Mouse (Mus musculus) midbrain, embryonic 15.5 days (tissue): Measurements from ENCODE around the gene Rps6kc1. TPM values are rescaled to one million over a fixed set of nuclear protein-coding genes. Genes with fewer than 3 reads are reported as not detected.
A peak's percentile ranks its signal among the peaks of the same experiment; 100 is the strongest.

Source experiments
- ATAC-seq: fragments of 200-750 bp; cut with Nextera tagmentation; replicated peaks from 2 replicates; pipeline ENCODE4 v1.8.0; 2017; ENCODE audit warnings: moderate TSS enrichment
- H3K27ac ChIP-seq: fragments of 300-500 bp; sonication (generic); 2 replicates; pipeline ENCODE4 v1.5.1; 2015; ENCODE audit warnings: mild to moderate bottlenecking, inconsistent platforms
- H3K27me3 ChIP-seq: fragments of 300-500 bp; sonication (generic); replicated peaks from 2 replicates; pipeline ENCODE4 v1.6.1; 2015; ENCODE audit warnings: inconsistent platforms
- H3K36me3 ChIP-seq: fragments of 300-500 bp; sonication (generic); replicated peaks from 2 replicates; pipeline ENCODE4 v1.6.1; 2015; ENCODE audit warnings: inconsistent platforms
- H3K4me1 ChIP-seq: fragments of 300-500 bp; sonication (generic); 2 replicates; pipeline ENCODE4 v1.6.1; 2015; ENCODE audit warnings: inconsistent platforms
- H3K4me2 ChIP-seq: fragments of 300-500 bp; sonication (generic); 2 replicates; pipeline ENCODE4 v1.6.1; 2015; ENCODE audit warnings: inconsistent platforms, mild to moderate bottlenecking, moderate library complexity
- H3K4me3 ChIP-seq: fragments of 300-500 bp; sonication (generic); 2 replicates; pipeline ENCODE4 v1.5.1; 2015; ENCODE audit warnings: mild to moderate bottlenecking, inconsistent platforms
- H3K9ac ChIP-seq: fragments of 300-500 bp; sonication (generic); 2 replicates; pipeline ENCODE4 v1.6.1; 2015; ENCODE audit warnings: mild to moderate bottlenecking, inconsistent platforms
- H3K9me3 ChIP-seq: fragments of 300-500 bp; sonication (generic); 2 replicates; pipeline ENCODE4 v1.6.1; 2016; ENCODE audit warnings: inconsistent platforms
- WGBS: fragments of 180-500 bp; shearing (Covaris S2); methylation state at CpG from one replicate; pipeline ENCODE4 v1.1.7; 2015; ENCODE audit warnings: mixed read lengths; 5-methylcytosine and 5-hydroxymethylcytosine counted together
- polyA plus RNA-seq: library from polyadenylated mRNA; unstranded; fragments of >200 nt; fragmentation: Nextera tagmentation; extraction: Ambion mirVana; gene quantifications from 2 replicates; pipeline ENCODE4 v1.2.1, GENCODE M21; 2015

Rps6kc1 gene
- polyA plus RNA-seq, 1 experiment from 2014 or later = 36.9 TPM

DNA sequence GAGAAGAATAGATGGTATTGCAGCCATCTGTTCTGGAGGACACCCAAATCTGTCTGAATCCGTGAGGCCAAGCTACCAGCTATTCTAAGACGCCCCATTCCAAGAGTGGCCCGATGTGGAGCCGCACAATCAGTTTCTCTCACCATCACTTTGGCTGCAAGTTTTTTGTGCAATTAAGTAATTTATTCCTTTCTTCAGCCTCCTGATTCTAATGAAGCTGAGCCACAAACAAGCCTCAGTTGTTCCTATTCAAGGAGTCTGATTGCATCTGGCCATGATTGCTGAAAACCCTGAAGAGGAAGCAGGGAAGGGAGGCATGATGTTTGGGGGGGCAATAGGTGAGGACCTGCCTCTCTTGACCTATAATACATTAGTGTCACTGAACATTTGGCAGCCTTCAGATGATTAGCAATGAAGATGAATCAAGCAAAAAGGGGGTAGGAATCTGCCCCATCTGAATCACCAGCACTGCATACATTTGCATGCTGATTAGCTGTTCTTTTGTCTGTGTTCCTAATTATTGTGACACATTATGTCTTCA is 183.4 kb downstream of the Rps6kc1 start:
- Histone ChIP-seq H3K4me2 (no peak overlapping the region), H3K9ac (no peak overlapping the region), H3K27ac (peak overlapping the region; percentile 56; the same call in 1 of the 2 replicates), H3K4me3 (no peak overlapping the region), H3K27me3 (no peaks in the 10 kb centered on the region), H3K9me3 (no peaks in the 10 kb centered on the region), H3K4me1 (peaks cover 27% of the 10 kb centered on the region), H3K36me3 (no peaks in the 10 kb centered on the region)
- WGBS = 28% methylated on average over 4 of the region's 4 CpGs
- peak; percentile 40; the same call in 1 of the 2 replicates for ATAC-seq

DNA sequence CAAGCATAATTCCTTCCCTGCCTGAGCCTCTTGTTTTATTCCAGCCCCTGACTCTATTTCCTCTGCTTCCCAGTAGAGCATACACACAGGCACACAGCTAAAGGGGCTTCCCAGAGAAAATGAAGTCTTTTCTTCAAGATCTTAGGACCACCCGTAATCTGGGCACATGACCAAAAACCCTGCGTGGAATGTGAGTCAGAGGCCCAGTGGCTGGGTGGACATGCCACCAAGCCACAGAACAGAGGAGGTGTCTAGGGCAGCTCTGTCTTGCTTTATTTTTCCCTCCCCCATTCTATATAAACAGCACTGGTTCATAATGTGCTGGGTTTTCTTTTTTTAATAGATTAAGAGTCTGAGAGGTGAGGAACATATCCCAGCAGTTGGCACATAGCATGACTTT is 184.2 kb downstream of the Rps6kc1 start:
- no peaks in the 10 kb centered on the region for H3K27me3 ChIP-seq
- H3K9ac ChIP-seq = no peak overlapping the region
- H3K4me2 ChIP-seq = no peak overlapping the region
- H3K9me3 ChIP-seq = no peaks in the 10 kb centered on the region
- H3K27ac ChIP-seq = peak overlapping the region; percentile 56; the same call in 1 of the 2 replicates
- no peak for ATAC-seq
- WGBS = 52% methylated on average over 2 of the region's 2 CpGs
- no peaks in the 10 kb centered on the region for H3K36me3 ChIP-seq
- no peak overlapping the region for H3K4me3 ChIP-seq
- peaks cover 27% of the 10 kb centered on the region for H3K4me1 ChIP-seq

DNA sequence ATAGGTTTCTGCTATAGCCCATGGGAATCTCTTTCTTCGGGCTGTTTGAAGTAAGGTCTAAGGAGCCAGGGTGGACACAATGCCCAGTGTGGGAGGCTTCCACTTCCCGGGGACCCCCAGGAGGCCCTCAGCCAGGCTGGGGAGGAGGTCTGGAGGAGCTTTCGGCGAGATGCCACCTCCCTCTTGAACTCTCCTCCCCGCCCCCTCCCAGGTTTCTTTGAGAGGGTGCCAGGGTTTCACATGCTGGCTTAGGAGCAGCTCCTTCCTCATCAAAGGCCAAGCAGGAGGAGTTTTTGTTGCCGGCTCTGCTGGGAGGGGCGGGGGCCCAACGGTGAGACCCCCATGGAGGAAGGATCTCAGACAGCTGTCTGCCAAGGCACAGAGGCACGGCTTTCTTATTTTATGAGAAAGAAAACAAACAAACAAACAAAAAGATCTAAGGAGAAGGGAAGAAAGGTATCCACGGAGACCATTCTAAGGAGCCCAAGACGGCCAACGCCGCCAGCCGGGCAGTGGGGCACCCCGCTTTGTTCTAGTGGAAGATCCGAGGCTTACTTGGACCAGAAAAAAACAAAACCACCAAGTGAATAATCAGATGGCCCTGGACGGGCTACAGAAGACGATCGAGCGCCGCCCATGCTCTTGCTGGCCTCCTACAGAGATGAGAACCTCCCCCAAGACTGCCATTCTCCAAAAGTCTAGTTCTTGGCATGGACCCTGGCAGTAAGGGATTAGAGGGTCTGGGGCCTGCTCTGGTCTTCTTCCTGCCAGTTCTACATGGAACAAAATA is 186.8 kb downstream of the Rps6kc1 start:
- 13% methylated on average over 21 of the region's 21 CpGs for WGBS
- H3K4me2 ChIP-seq = no peak overlapping the region
- peaks cover 25% of the 10 kb centered on the region for H3K4me1 ChIP-seq
- no peaks in the 10 kb centered on the region for H3K27me3 ChIP-seq
- no peak overlapping the region for H3K9ac ChIP-seq
- no peaks in the 10 kb centered on the region for H3K9me3 ChIP-seq
- ATAC-seq = peak; percentile 43
- H3K27ac ChIP-seq = peak overlapping the region; percentile 26; the same call in 1 of the 2 replicates
- H3K36me3 ChIP-seq = no peaks in the 10 kb centered on the region
- no peak overlapping the region for H3K4me3 ChIP-seq

DNA sequence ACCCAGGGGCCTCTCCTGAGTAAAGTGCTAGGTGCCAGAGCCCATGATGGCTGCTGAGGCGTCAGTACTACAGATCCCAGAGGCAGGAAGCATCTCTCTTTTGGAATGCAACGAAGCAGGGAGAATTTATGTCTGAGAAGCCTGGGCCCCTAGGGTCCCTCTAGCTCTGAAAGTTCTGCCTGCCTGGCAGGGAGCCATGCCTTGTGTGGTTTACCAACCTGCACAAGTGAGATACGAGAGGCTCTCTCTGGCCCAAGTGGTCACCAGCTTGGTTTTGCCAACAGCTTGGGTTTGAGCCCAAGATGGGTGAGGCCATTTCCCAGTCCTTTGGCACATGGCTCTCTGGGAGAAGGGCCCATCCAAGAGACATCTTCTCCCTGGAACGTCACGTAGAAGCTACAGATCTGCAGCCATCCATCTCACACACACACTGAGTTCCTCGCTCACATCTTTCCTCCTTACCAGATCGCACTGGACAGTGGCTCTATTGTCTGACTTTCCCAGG is 187.6 kb downstream of the Rps6kc1 start:
- H3K36me3 ChIP-seq = no peaks in the 10 kb centered on the region
- H3K27ac ChIP-seq = 0 out of 2 replicates have a peak overlapping the region, but pooled peaks have one; percentile 26
- H3K9me3 ChIP-seq = no peaks in the 10 kb centered on the region
- no peak overlapping the region for H3K9ac ChIP-seq
- no peak for ATAC-seq
- H3K27me3 ChIP-seq = no peaks in the 10 kb centered on the region
- peaks cover 18% of the 10 kb centered on the region for H3K4me1 ChIP-seq
- no peak overlapping the region for H3K4me2 ChIP-seq
- 63% methylated on average over 7 of the region's 7 CpGs for WGBS
- no peak overlapping the region for H3K4me3 ChIP-seq

DNA sequence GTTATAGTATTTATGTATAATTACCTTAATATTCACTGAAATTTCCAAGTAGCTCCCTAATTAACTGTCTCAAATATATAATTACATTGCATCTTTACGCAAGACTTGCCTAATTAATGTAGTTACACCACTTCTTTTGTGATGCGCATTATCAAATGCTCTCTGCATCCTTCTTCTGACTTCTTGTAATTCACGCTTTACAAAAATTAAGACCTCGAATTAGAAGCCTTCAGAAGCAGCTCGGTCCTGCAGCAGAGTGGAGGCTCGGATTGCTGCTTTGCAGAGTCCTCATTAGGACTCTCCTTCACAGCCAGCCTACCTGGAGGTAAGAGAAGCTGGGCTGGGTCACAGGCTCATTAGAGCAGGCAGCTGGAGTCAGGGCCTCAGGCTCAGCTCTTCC is 197.7 kb downstream of the Rps6kc1 start:
- ATAC-seq = no peak
- 55% methylated on average over 6 of the region's 6 CpGs for WGBS

DNA sequence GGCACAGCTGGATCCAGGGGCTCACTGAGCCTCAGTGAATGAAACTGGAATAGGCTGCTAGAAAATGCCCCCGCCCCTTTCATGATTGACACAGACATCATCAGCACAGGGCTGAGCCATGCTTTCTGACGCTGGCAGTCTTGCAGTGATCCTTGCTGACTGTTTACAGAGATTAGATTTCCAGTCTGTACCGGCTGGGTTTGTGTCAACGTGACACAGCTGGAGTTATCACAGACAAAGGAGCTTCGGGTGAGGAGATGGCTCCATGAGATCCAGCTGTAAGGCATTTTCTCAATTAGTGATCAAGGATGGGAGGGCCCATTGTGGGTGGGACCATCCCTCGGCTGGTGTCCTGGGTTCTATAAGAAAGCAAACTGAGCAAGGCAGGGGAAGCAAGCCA is 214.0 kb downstream of the Rps6kc1 start:
- Histone ChIP-seq H3K9me3 (no peaks in the 10 kb centered on the region), H3K27ac (no peak overlapping the region), H3K9ac (no peak overlapping the region), H3K4me3 (no peak overlapping the region), H3K27me3 (no peaks in the 10 kb centered on the region), H3K4me1 (no peaks in the 10 kb centered on the region), H3K4me2 (no peak overlapping the region), H3K36me3 (no peaks in the 10 kb centered on the region)
- ATAC-seq = no peak
- 25% methylated on average over 6 of the region's 6 CpGs for WGBS

More for the DNA sequence above, 197.7 kb downstream of the Rps6kc1 start:
- Histone ChIP-seq H3K9ac (no peak overlapping the region), H3K27ac (no peak overlapping the region), H3K27me3 (no peaks in the 10 kb centered on the region), H3K4me2 (no peak overlapping the region), H3K4me3 (no peak overlapping the region), H3K4me1 (0 out of 2 replicates have a peak, but pooled peaks cover 3% of the 10 kb centered on the region), H3K9me3 (no peaks in the 10 kb centered on the region), H3K36me3 (no peaks in the 10 kb centered on the region)

DNA sequence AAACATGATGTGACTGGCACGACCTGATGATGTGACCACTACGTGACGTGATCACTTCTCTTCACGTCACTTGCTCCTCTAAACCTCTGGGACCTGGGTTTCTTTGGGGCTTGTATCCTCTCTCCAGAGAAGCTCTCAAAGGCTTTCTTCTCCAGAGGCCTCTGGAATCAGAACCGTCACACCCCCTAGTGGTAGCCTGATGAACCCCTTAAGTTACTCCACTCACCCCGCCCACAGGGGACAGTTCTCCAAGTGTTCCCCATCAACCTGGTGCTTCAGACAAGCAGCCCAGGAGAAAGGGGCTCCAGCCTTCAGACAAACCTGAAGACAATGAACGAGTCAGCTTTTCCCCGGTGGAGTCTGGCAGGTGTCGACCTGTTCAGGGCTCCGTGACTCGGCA is 216.0 kb downstream of the Rps6kc1 start:
- Histone ChIP-seq H3K27me3 (no peaks in the 10 kb centered on the region), H3K9ac (no peak overlapping the region), H3K9me3 (no peaks in the 10 kb centered on the region), H3K27ac (no peak overlapping the region), H3K4me3 (no peak overlapping the region), H3K4me1 (peaks cover 5% of the 10 kb centered on the region), H3K36me3 (no peaks in the 10 kb centered on the region), H3K4me2 (no peak overlapping the region)
- 70% methylated on average over 11 of the region's 11 CpGs for WGBS
- no peak for ATAC-seq

DNA sequence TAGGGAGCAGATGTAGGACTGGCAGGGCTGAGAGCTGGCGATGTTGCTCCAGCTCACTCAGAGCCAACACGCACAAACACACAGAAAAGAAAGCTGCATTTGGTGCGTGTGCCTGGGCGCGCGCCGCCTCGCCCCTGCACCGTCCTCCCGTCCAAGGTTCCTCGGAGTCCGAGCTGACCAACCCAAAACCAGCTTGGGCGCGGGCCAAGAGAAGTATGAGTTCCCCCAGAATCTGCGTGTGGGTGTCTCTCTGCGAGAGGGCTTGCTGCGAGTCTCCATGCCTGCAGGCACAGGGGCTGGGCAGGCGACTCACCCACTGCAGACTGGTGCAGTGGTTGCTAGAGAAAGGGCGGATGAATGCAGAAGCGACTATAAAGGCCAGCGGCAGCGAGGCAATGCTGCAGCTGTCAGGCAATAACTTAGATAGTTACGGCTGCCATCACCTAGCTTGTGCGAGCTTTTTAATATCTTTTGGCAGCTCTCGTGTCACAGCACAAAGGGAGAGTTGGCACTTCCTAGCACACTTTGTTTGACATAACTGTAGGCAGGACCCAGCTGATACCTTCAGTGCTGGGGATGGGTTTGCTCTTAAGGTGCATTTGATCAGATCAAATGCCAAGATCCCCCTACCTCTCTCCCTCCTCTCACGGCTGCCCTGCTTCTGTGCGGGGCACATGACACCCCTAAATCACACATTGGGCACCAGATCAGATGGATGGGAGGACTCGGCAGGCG is 220.9 kb downstream of the Rps6kc1 start:
- Histone ChIP-seq H3K4me2 (0 out of 2 replicates have a peak overlapping the region, but pooled peaks have one; percentile 21), H3K27me3 (no peaks in the 10 kb centered on the region), H3K27ac (no peak overlapping the region), H3K9me3 (no peaks in the 10 kb centered on the region), H3K9ac (no peak overlapping the region), H3K36me3 (no peaks in the 10 kb centered on the region), H3K4me1 (peaks cover 9% of the 10 kb centered on the region), H3K4me3 (no peak overlapping the region)
- WGBS = 70% methylated on average over 29 of the region's 29 CpGs
- peak; percentile 27; the same call in 1 of the 2 replicates for ATAC-seq

DNA sequence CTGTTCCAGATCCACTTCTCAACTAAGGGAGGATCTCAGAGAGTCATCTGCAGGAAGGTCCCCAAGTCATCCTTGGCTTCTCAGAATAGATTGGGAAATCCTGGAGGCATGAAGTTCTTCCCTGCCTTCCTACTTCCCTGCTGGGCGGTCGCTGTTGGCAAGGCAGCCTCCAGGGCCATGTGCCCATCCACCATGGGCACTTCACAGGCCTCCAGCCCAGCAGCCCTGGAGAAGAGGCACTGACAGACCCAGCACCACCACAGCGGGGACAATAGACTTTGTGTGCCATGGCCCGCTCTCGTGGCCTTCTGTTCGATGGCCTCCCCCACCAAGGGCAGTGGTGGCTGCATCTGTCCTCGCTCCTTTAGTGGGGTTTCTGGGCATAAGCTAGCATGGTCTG is 228.5 kb downstream of the Rps6kc1 start:
- ATAC-seq = no peak
- H3K27ac ChIP-seq = peak overlapping the region; percentile 34; the same call in 1 of the 2 replicates

DNA sequence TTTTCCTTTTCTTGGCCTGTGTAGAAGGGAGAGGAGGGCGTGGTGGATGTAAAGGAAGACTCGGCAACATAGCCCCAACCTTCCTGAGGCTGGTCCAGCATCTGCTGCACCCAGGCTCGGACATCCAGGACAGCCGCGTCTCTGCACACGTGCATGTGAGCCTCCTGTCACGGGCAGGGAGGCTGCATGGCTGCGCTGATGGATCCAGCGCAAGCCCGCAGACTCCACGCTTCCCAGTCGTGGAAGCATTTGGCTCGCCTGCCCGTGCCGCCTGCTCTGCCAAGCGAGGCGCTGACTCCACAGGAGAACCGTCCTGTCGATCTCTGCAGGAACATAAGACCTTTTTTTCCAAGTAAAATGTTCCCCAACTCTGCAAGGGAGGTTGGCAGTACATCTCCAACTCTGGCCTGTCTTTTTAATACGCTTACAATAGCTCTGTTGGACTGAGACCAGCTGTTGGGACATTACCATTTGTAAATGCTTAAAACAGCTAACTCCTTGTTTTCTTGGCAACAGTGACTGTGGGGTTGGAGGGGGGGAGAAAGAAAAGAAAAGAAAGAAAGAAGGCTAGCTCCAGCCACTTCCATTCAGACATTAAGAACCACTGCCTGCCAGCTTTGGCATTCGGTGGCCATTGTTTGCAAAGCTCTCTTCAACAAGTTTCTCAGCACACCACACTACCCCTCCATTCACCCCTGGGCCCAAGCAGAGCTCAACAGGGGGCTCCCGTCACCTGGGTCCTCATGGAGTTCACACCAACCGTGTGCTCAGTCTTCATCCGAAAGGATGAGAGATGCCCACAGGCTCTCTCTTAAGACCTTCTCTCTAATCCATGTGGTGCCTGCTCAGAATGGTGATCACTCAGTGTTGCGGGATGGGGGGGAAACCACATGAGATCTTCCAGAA is 229.3 kb downstream of the Rps6kc1 start:
- no peaks in the 10 kb centered on the region for H3K27me3 ChIP-seq
- no peak overlapping the region for H3K9ac ChIP-seq
- peak overlapping the region; percentile 10; the same call in 1 of the 2 replicates for H3K4me3 ChIP-seq
- H3K36me3 ChIP-seq = no peaks in the 10 kb centered on the region
- peak; percentile 86 for ATAC-seq
- peak overlapping the region; percentile 36 for H3K4me2 ChIP-seq
- no peaks in the 10 kb centered on the region for H3K9me3 ChIP-seq
- H3K4me1 ChIP-seq = peaks cover 9% of the 10 kb centered on the region
- peak overlapping the region; percentile 75 for H3K27ac ChIP-seq
- WGBS = 11% methylated on average over 25 of the region's 25 CpGs

More for the DNA sequence above, 228.5 kb downstream of the Rps6kc1 start:
- Histone ChIP-seq H3K36me3 (no peaks in the 10 kb centered on the region), H3K27me3 (no peaks in the 10 kb centered on the region), H3K4me2 (no peak overlapping the region), H3K4me1 (peaks cover 9% of the 10 kb centered on the region), H3K4me3 (no peak overlapping the region), H3K9me3 (no peaks in the 10 kb centered on the region), H3K9ac (no peak overlapping the region)
- WGBS = 90% methylated on average over 7 of the region's 7 CpGs

DNA sequence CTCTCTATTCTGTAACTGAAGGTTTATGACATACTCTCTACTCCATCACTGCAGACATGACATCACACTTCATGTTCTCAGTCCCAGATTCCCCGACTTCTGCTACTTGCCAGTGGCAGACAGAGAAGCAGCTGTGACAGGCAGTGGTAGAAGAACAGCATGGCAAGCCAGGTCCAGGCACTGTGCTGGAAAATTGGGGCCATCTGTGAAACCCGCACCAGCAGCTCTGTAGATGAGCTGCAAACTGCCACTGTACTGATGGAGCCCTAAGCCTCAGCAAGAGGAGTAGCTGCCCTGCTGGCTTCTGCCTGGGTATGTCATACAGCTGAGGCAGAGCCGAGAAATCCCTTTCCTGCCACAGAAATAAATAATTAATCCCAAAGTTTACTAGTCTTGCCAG is 236.1 kb downstream of the Rps6kc1 start:
- Histone ChIP-seq H3K4me2 (no peak overlapping the region), H3K27ac (no peak overlapping the region), H3K9me3 (no peaks in the 10 kb centered on the region), H3K4me3 (no peak overlapping the region), H3K27me3 (no peaks in the 10 kb centered on the region), H3K4me1 (no peaks in the 10 kb centered on the region), H3K9ac (no peak overlapping the region), H3K36me3 (no peaks in the 10 kb centered on the region)
- no peak for ATAC-seq
- 77% methylated on average over 3 of the region's 3 CpGs for WGBS
